ENCODE assay signal across 16 mouse cellular contexts in the genomic region with DNA sequence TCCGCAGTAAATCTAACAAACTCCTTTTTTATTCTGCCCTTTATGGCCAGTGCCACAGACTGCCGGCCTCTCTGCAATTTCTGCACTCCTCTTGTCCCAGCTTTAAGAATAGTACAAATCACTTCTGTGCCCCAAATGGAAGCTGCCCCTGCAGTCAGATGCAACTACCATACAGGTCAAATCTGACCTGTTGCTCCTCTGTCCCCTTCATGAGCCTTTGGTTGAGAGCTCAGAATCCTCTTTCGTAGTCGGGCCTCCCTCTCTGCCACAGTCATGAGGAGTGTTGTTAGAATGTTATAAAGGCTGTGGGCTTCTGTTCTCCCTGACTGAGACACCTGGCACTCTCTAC. TPM values are rescaled to one million over a fixed set of nuclear protein-coding genes. Genes with fewer than 3 reads are reported as not detected.
DNase-seq lines count a peak whose midpoint lies in the region; ATAC-seq lines count a peak whose summit lies in the region.
"Had no signal": no experiment of that assay in that cellular context is flagged by ENCODE, and none has a peak within 500 bp of the region (broad histone marks: within the 10 kb centered on the region; RNA-seq: fewer than 3 reads in every experiment).

No protein-coding gene starts in this region.

- no peaks in the 10 kb centered on the region for H3K9me3 ChIP-seq in kidney, embryonic 15.5 days (replicated peaks)
- H3K9me3 ChIP-seq in embryonic facial prominence, embryonic 15.5 days (replicated peaks): no peaks in the 10 kb centered on the region
- no peaks in the 10 kb centered on the region for H3K9me3 ChIP-seq in limb, embryonic 15.5 days
- H3K9me3 ChIP-seq: megakaryocyte, embryonic 14.5 days had no signal

- H3K4me1 ChIP-seq in kidney, embryonic 15.5 days: peaks cover 45% of the 10 kb centered on the region
- H3K4me1 ChIP-seq in embryonic facial prominence, embryonic 15.5 days: peaks cover 12% of the 10 kb centered on the region
- H3K4me1 ChIP-seq in limb, embryonic 15.5 days: peaks cover 28% of the 10 kb centered on the region; the same call in 1 of the 2 replicates

- no peaks in the 10 kb centered on the region for H3K27me3 ChIP-seq in kidney, embryonic 15.5 days
- no peaks in the 10 kb centered on the region for H3K27me3 ChIP-seq in embryonic facial prominence, embryonic 15.5 days
- H3K27me3 ChIP-seq in limb, embryonic 15.5 days: peaks cover 5% of the 10 kb centered on the region; the same call in 1 of the 2 replicates

- DNase-seq in heart, adult 11 months: peak; percentile 70
- DNase-seq in heart, postnatal 25 days (ENCODE audit: low spot score): no peak
- no peak for DNase-seq in kidney, adult 8-10 months
- no peak for DNase-seq in cerebellum, adult 9-11 months

- no peaks in the 10 kb centered on the region for H3K36me3 ChIP-seq in kidney, embryonic 15.5 days
- no peaks in the 10 kb centered on the region for H3K36me3 ChIP-seq in embryonic facial prominence, embryonic 15.5 days
- no peaks in the 10 kb centered on the region for H3K36me3 ChIP-seq in limb, embryonic 15.5 days

- no peak overlapping the region; the same call in 1 of the 2 replicates for H3K9ac ChIP-seq in kidney, embryonic 15.5 days
- H3K9ac ChIP-seq in embryonic facial prominence, embryonic 15.5 days: no peak overlapping the region
- no peak overlapping the region for H3K9ac ChIP-seq in limb, embryonic 15.5 days
- H3K9ac ChIP-seq: forebrain, postnatal 0 days; liver, embryonic 14.5 days had no signal

- H3K27ac ChIP-seq in kidney, embryonic 15.5 days: no peak overlapping the region
- no peak overlapping the region for H3K27ac ChIP-seq in embryonic facial prominence, embryonic 15.5 days (replicated peaks)
- H3K27ac ChIP-seq in limb, embryonic 15.5 days: no peak overlapping the region; the same call in 1 of the 2 replicates
- H3K27ac ChIP-seq: hindbrain, postnatal 0 days; liver, embryonic 14.5 days had no signal

- no peak overlapping the region for H3K4me3 ChIP-seq in kidney, embryonic 15.5 days (replicated peaks)
- no peak overlapping the region for H3K4me3 ChIP-seq in embryonic facial prominence, embryonic 15.5 days (replicated peaks)
- H3K4me3 ChIP-seq in limb, embryonic 15.5 days: no peak overlapping the region

- intact Hi-C loops in heart, postnatal 25 days (cut with DNase I): loop anchor here (5.0 kb wide), 1 partner anchor 354 kb away; no protein-coding TSS in a partner anchor

- WGBS in kidney, embryonic 15.5 days: 62% methylated on average over 4 of the region's 4 CpGs
- WGBS in embryonic facial prominence, embryonic 15.5 days: 70% methylated on average over 4 of the region's 4 CpGs
- WGBS in limb, embryonic 15.5 days: 62% methylated on average over 4 of the region's 4 CpGs

- peak overlapping the region; percentile 59 for H3K4me2 ChIP-seq in kidney, embryonic 15.5 days
- H3K4me2 ChIP-seq in embryonic facial prominence, embryonic 15.5 days (replicated peaks): peak overlapping the region; percentile 51; the same call in 1 of the 2 replicates
- H3K4me2 ChIP-seq in limb, embryonic 15.5 days: 0 out of 2 replicates have a peak overlapping the region, but pooled peaks have one; percentile 12

- no peak for ATAC-seq in kidney, embryonic 15.5 days (replicated peaks; ENCODE audit: low FRiP score)
- ATAC-seq in embryonic facial prominence, embryonic 15.5 days (ENCODE audit: insufficient number of reproducible peaks, low FRiP score, low TSS enrichment, low read depth): no peak
- ATAC-seq in limb, embryonic 15.5 days (ENCODE audit: insufficient number of reproducible peaks, low FRiP score, low TSS enrichment, low read depth): no peak

RNA-seq across cellular contexts. Expression of gene Pdp2, which starts 12.0 kb away (rescaled TPM):
- total RNA-seq in heart, postnatal 25 days (2021): 10 to 100 TPM; 20.1 to 29.0 TPM
- polyA plus RNA-seq in kidney, embryonic 15.5 days (2015; fragmentation: Nextera tagmentation; extraction: Ambion mirVana): 17.8 and 18.7 TPM in 2 replicates
- polyA plus RNA-seq in embryonic facial prominence, embryonic 15.5 days (2015; fragmentation: Nextera tagmentation; extraction: Ambion mirVana): 9.0 and 9.3 TPM in 2 replicates
- polyA plus RNA-seq in limb, embryonic 15.5 days (2015; fragmentation: Nextera tagmentation; extraction: Ambion mirVana): 8.8 and 10.1 TPM in 2 replicates

RNA-seq across cellular contexts. Expression of gene Cdh16, which starts 21.0 kb away (rescaled TPM):
- 1 to 10 TPM; 2.4 to 3.1 TPM for total RNA-seq in heart, postnatal 25 days (2021)
- 238 and 241 TPM in 2 replicates for polyA plus RNA-seq in kidney, embryonic 15.5 days (2015; fragmentation: Nextera tagmentation; extraction: Ambion mirVana)
- polyA plus RNA-seq in embryonic facial prominence, embryonic 15.5 days (2015; fragmentation: Nextera tagmentation; extraction: Ambion mirVana): 0.40 TPM in 1 of 2 replicates, not detected in the other
- 1.4 and 2.1 TPM in 2 replicates for polyA plus RNA-seq in limb, embryonic 15.5 days (2015; fragmentation: Nextera tagmentation; extraction: Ambion mirVana)
- total RNA-seq: forebrain, postnatal 0 days; hindbrain, postnatal 0 days; layer of hippocampus, postnatal 14 days; left cerebral cortex, postnatal 25 days; monocyte, adult 5-6 weeks had no signal
- polyA plus RNA-seq: brain, embryonic 14.5 days; forebrain, postnatal 0 days; hindbrain, postnatal 0 days; neural tube, embryonic 14.5 days had no signal

RNA-seq across cellular contexts. Expression of gene Rrad, which starts 27.9 kb away (rescaled TPM):
- 100 to 1,000 TPM; 323 to 376 TPM for total RNA-seq in heart, postnatal 25 days (2021)
- polyA plus RNA-seq in kidney, embryonic 15.5 days (2015; fragmentation: Nextera tagmentation; extraction: Ambion mirVana): 11.8 and 15.7 TPM in 2 replicates
- 22.8 and 31.0 TPM in 2 replicates for polyA plus RNA-seq in embryonic facial prominence, embryonic 15.5 days (2015; fragmentation: Nextera tagmentation; extraction: Ambion mirVana)
- polyA plus RNA-seq in limb, embryonic 15.5 days (2015; fragmentation: Nextera tagmentation; extraction: Ambion mirVana): 25.9 and 44.8 TPM in 2 replicates

RNA-seq across cellular contexts. Expression of gene Ciao2b, which starts 38.5 kb away (rescaled TPM):
- total RNA-seq in heart, postnatal 25 days (2021): 10 to 100 TPM; 58.7 to 66.5 TPM
- 104 and 110 TPM in 2 replicates for polyA plus RNA-seq in kidney, embryonic 15.5 days (2015; fragmentation: Nextera tagmentation; extraction: Ambion mirVana)
- 90.6 and 91.9 TPM in 2 replicates for polyA plus RNA-seq in embryonic facial prominence, embryonic 15.5 days (2015; fragmentation: Nextera tagmentation; extraction: Ambion mirVana)
- 83.0 and 92.9 TPM in 2 replicates for polyA plus RNA-seq in limb, embryonic 15.5 days (2015; fragmentation: Nextera tagmentation; extraction: Ambion mirVana)

Comparison
In these comparisons a context has a peak if more than half of its experiments do, and no peak if none do; other contexts are left out.
1. RNA of gene Cdh16, which starts 21.0 kb away (polyA plus RNA-seq): 238 to 241 TPM in kidney, embryonic 15.5 days; 1.4 to 2.1 TPM in limb, embryonic 15.5 days and 0.40 TPM in embryonic facial prominence, embryonic 15.5 days; every median in the first group is over 10 times any median in the second.
2. Peak in every context shown above with its lines, with median percentiles within 50 percentile points of each other: H3K4me2 ChIP-seq.